Comparison of ENCODE assay signal across 12 mouse cellular contexts in the genomic region with DNA sequence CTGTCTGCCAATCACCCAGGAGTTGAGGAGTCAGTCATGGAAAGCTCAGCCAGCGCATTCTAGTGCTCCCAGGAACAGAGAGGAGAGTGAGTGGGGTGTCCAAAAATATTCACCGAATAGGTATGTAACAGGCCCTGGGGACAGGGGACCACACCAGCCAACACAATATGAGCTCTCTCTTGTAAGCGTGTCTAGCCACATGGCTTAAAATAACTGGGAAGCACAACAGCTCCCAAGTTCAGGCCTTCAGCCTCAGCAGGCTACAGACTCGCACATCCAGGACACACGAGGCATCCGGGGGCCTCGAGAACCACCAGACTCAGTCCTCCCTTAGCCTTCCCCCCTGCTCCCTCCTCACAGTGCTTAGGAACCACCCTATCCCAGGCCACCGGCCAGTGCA. TPM values are rescaled to one million over a fixed set of nuclear protein-coding genes. Genes with fewer than 3 reads are reported as not detected.
A peak's percentile ranks its signal among the peaks of the same experiment; 100 is the strongest.
DNase-seq lines count a peak whose midpoint lies in the region; ATAC-seq and TF ChIP-seq lines count a peak whose summit lies in the region.
"Had no signal": no experiment of that assay in that cellular context is flagged by ENCODE, and none has a peak within 500 bp of the region (broad histone marks: within the 10 kb centered on the region; RNA-seq: fewer than 3 reads in every experiment).

No protein-coding gene starts in this region.

- 50% methylated on average over 8 of the region's 8 CpGs for WGBS in heart, embryonic 13.5 days
- WGBS in embryonic facial prominence, embryonic 13.5 days = 50% methylated on average over 8 of the region's 8 CpGs
- WGBS in limb, embryonic 13.5 days = 40% methylated on average over 8 of the region's 8 CpGs

- ATAC-seq in heart, embryonic 13.5 days (ENCODE audit: extremely low read depth, insufficient number of reproducible peaks, low FRiP score, low TSS enrichment) = no peak
- ATAC-seq in embryonic facial prominence, embryonic 13.5 days (ENCODE audit: insufficient number of reproducible peaks, insufficient read depth, low FRiP score, low TSS enrichment, low read depth) = no peak
- ATAC-seq in limb, embryonic 13.5 days (ENCODE audit: low FRiP score, low read depth) = no peak

- no peaks in the 10 kb centered on the region for H3K9me3 ChIP-seq in heart, embryonic 13.5 days
- H3K9me3 ChIP-seq in ES-E14 (ENCODE audit: control insufficient read depth, insufficient read depth, low read depth, low read length) = no peaks in the 10 kb centered on the region
- H3K9me3 ChIP-seq in embryonic facial prominence, embryonic 13.5 days = no peaks in the 10 kb centered on the region
- no peaks in the 10 kb centered on the region for H3K9me3 ChIP-seq in limb, embryonic 13.5 days

- H3K4me3 ChIP-seq in heart, embryonic 13.5 days = no peak overlapping the region
- no peak overlapping the region; a peak in 1 of 4 replicates for H3K4me3 ChIP-seq in ES-E14 (ENCODE audit: insufficient read depth in 1 of 2, low read depth in 1 of 2, low read length in 2 of 2, poor library complexity in 1 of 2, severe bottlenecking in 1 of 2)
- no peak overlapping the region for H3K4me3 ChIP-seq in embryonic facial prominence, embryonic 13.5 days
- H3K4me3 ChIP-seq in limb, embryonic 13.5 days = no peak overlapping the region

- in situ Hi-C loops in ES-E14 (cut with MboI; ENCODE audit: low sequenced_read_pairs in 2 of 2, unreplicated experiment in 2 of 2) = no loop called here

- peak overlapping the region; percentile 26; the same call in 1 of the 2 replicates for H3K4me2 ChIP-seq in heart, embryonic 13.5 days
- peak overlapping the region; percentile 38 for H3K4me2 ChIP-seq in embryonic facial prominence, embryonic 13.5 days
- H3K4me2 ChIP-seq in limb, embryonic 13.5 days (replicated peaks) = peak overlapping the region; percentile 48

- DNase-seq in heart, postnatal 25 days (ENCODE audit: low spot score) = no peak
- no peak for DNase-seq in ES-E14 (ENCODE audit: low read depth, low spot score)
- no peak for DNase-seq in spleen, postnatal 36 days (ENCODE audit: low spot score in 2 of 2)
- DNase-seq in adrenal gland, postnatal 25 days = no peak
- DNase-seq in right cerebral cortex, postnatal 14 days = no peak
- DNase-seq: cerebellum, adult 18-20 months; kidney, adult 11 months; kidney, postnatal 25 days; thymus, postnatal 36 days had no signal

- intact Hi-C loops in heart, postnatal 25 days (cut with DNase I) = no loop called here

- H3K36me3 ChIP-seq in heart, embryonic 13.5 days = peaks cover 4% of the 10 kb centered on the region
- H3K36me3 ChIP-seq in ES-E14 (ENCODE audit: control insufficient read depth, insufficient read depth, low read length, poor library complexity, severe bottlenecking) = peaks cover 14% of the 10 kb centered on the region
- H3K36me3 ChIP-seq in embryonic facial prominence, embryonic 13.5 days = peaks cover 8% of the 10 kb centered on the region; the same call in 1 of the 2 replicates
- peaks cover 8% of the 10 kb centered on the region; the same call in 1 of the 2 replicates for H3K36me3 ChIP-seq in limb, embryonic 13.5 days

- H3K27me3 ChIP-seq in heart, embryonic 13.5 days (replicated peaks) = no peaks in the 10 kb centered on the region
- no peaks in the 10 kb centered on the region for H3K27me3 ChIP-seq in embryonic facial prominence, embryonic 13.5 days
- no peaks in the 10 kb centered on the region for H3K27me3 ChIP-seq in limb, embryonic 13.5 days

- H3K27ac ChIP-seq in heart, embryonic 13.5 days (replicated peaks) = peak overlapping the region; percentile 71
- H3K27ac ChIP-seq in ES-E14 (ENCODE audit: insufficient read depth, low read depth, low read length, poor library complexity, severe bottlenecking) = 0 out of 2 replicates have a peak overlapping the region, but pooled peaks have one; percentile 11
- peak overlapping the region; percentile 79 for H3K27ac ChIP-seq in embryonic facial prominence, embryonic 13.5 days
- H3K27ac ChIP-seq in limb, embryonic 13.5 days = peak overlapping the region; percentile 88

- H3K9ac ChIP-seq in heart, embryonic 13.5 days = peak overlapping the region; percentile 68
- H3K9ac ChIP-seq in ES-E14 (ENCODE audit: insufficient read depth, low read depth, low read length, poor library complexity, severe bottlenecking) = 0 out of 2 replicates have a peak overlapping the region, but pooled peaks have one; percentile 18
- H3K9ac ChIP-seq in embryonic facial prominence, embryonic 13.5 days = 0 out of 2 replicates have a peak overlapping the region, but pooled peaks have one; percentile 32
- no peak overlapping the region for H3K9ac ChIP-seq in limb, embryonic 13.5 days

- H3K4me1 ChIP-seq in heart, embryonic 13.5 days = peaks cover 95% of the 10 kb centered on the region
- H3K4me1 ChIP-seq in ES-E14 (ENCODE audit: control insufficient read depth in 2 of 2, insufficient read depth in 2 of 2, low read length in 2 of 2, poor library complexity in 1 of 2) = peaks cover 21 to 66% of the 10 kb centered on the region in 2 experiments
- H3K4me1 ChIP-seq in embryonic facial prominence, embryonic 13.5 days = peaks cover 95% of the 10 kb centered on the region
- H3K4me1 ChIP-seq in limb, embryonic 13.5 days = peaks cover 95% of the 10 kb centered on the region

TF ChIP-seq in ES-E14, 5 proteins besides CTCF, POLR2A, EP300 and RAD21:
- TF ChIP-seq HCFC1 (IDR thresholded peaks at IDR 0.05; ENCODE audit: borderline replicate concordance, insufficient read depth, low read length) = no peak
- no peak for TF ChIP-seq ZC3H11A (IDR thresholded peaks at IDR 0.05; ENCODE audit: borderline replicate concordance, low read depth, low read length)
- no peak for TF ChIP-seq ZNF384 (IDR thresholded peaks at IDR 0.05; ENCODE audit: low read depth, low read length)
- no peak for TF ChIP-seq MAFK (IDR thresholded peaks at IDR 0.05; ENCODE audit: insufficient read depth, low read depth, low read length)
- no peak for TF ChIP-seq CHD2 (IDR thresholded peaks at IDR 0.05; ENCODE audit: low read depth, low read length)

RNA-seq across cellular contexts. Expression of gene Sulf2, which starts 6.0 kb away (rescaled TPM):
- 87.6 and 91.3 TPM in 2 replicates for polyA plus RNA-seq in heart, embryonic 13.5 days (2015; fragmentation: Nextera tagmentation; extraction: Ambion mirVana)
- 10 to 100 TPM; 48.7 to 54.3 TPM for total RNA-seq in heart, postnatal 25 days (2021)
- 102 and 164 TPM in 2 replicates for total RNA-seq in ES-E14 (2012; rRNA removed)
- polyA plus RNA-seq in embryonic facial prominence, embryonic 13.5 days (2015; fragmentation: Nextera tagmentation; extraction: Ambion mirVana) = 127 and 143 TPM in 2 replicates
- polyA plus RNA-seq in limb, embryonic 13.5 days (2015; fragmentation: Nextera tagmentation; extraction: Ambion mirVana) = 171 and 181 TPM in 2 replicates
- total RNA-seq in adrenal gland, postnatal 25 days (2021) = 54.4 and 55.9 TPM in 2 replicates

Comparison
In these comparisons a context has a peak if more than half of its experiments do, and no peak if none do; other contexts are left out.
1. H3K27ac ChIP-seq: peak in every context shown above with its lines; median percentile 88 in limb, embryonic 13.5 days; 79 in embryonic facial prominence, embryonic 13.5 days; 71 in heart, embryonic 13.5 days; 11 in ES-E14.